Mouse (Mus musculus): ENCODE results near the gene Faf1.

Faf1 gene

DNA sequence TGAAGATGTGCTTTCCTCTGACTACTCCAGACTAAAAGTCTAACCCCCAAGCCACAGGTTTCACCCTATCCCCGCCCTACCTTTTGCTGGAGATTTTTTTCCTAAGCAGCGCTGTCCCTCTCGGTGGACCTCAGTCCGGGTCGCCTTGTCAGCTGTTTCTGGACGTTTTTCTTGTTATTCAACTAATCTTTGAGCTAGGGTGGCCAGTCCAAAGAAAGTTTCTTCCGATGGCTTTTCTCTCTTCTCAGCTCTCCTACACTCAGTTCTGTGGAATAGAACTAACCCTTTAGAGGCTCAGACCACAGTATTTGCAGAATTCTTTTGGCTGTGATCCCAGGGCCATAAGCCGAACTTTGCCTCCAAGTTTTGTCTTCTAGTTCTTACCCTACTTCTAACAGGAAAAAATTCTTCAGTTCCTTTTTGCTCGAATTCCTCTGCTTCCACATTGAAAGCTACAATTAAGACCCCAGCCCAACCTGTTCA, 302.5 kb downstream of the Faf1 start:
- DNase-seq (ENCODE audit: low spot score in 2 of 2): no peak

DNA sequence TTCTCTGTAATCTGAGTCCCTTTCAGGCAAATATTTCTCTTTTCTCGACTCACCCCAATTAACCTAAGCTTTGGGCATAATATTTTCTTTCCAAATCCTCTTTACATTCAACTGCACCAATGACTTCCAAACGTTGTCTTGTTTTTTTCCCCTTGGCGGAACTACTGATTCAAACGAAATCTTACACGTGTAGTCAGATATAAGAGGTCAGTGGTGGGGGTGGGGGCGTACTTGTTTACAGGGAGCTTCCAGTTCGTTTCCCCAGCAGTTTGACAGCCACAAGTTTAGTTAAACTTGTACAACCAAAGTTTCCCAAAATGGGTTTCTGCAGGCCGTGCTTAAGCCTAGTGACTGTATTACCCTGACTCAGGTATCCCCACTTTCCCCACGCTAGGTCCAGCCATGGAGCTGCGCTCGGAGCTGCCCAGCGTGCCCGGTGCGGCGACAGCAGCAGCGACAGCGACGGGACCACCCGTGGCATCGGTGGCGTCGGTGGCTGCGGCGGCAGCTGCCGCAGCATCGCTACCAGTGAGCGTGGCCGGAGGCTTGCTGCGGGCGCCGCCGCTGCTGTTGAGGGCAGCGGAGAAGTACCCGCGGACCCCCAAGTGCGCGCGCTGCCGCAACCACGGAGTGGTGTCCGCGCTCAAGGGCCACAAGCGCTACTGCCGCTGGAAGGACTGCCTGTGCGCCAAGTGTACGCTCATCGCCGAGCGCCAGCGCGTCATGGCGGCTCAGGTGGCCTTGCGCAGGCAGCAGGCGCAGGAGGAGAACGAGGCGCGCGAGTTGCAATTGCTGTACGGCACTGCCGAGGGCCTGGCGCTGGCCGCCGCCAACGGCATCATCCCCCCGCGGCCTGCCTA, 303.3 kb downstream of the Faf1 start:
- no peak for DNase-seq (ENCODE audit: low spot score in 2 of 2)

DNA sequence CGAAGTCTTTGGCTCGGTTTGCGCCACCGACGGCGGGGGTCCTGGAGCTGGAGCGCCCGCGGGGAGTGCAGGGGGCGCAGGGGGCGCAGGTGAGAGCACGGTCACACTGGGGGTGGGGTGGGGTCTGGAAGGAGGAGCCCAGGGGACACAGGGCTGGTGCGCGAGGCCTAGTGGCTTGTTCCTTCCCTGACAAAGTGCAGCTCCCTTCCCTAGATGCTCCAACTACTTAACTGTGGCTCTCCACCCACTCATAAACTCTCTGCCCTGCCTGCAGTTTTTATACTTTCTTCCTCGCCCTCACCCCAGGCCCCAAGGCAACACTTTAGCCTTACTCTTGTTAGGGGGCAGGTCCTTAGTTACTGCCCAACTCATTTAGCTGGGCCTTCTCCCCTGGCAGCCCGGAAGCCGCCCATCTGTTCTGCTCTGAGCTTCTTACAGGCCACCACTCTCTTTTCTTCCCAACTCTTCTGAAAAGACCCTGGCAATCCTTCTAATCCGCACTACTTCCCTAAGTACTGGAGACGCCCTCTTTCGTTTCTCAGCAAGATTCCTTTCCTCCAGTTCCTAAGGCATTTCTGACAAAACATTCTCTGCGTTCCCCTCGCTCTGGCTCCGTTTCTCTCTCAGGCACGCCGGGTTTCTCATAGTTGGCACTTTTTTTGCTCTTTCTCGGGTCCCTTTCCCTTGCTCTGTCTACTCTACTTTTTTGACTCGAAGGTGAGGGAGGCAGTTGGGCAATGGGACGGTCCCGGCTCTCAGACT, 304.1 kb downstream of the Faf1 start:
- DNase-seq (ENCODE audit: low spot score in 2 of 2): no peak

DNA sequence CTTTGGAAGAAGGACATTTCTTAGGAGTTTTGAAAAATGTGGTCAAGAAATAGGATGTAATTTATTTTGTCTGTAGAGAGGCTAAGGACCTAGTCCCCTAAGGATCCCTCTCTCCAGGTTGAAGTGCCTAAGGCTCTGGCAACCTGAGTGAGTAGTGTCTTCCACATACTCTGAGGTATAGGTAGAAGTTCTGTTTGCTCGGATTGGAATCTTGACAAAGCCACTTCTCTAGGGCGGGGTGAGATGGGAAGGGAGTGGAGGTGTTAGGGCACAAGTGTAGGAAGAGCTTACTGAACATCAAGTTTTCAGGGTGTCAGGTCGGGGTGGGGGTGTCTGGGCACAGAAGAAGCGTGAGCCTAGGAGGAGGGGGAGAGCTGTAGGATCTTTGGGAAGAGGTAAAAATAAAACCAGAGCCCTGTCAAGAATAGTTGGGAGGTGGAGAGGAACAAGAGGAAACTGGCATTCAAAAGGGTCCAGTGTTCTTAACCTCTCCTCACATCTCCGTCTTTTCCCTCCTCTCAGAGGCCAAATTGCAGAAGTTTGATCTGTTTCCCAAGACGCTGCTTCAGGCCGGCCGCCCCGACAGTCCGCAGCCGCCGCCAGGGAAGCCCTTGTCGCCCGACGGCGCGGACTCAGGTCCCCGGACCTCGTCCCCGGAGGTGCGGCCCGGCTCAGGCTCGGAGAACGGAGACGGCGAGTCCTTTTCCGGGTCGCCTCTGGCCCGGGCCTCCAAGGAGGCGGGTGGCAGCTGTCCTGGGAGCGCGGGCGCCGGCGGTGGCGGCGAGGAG, 304.9 kb downstream of the Faf1 start:
- no peak for DNase-seq (ENCODE audit: low spot score in 2 of 2)

DNA sequence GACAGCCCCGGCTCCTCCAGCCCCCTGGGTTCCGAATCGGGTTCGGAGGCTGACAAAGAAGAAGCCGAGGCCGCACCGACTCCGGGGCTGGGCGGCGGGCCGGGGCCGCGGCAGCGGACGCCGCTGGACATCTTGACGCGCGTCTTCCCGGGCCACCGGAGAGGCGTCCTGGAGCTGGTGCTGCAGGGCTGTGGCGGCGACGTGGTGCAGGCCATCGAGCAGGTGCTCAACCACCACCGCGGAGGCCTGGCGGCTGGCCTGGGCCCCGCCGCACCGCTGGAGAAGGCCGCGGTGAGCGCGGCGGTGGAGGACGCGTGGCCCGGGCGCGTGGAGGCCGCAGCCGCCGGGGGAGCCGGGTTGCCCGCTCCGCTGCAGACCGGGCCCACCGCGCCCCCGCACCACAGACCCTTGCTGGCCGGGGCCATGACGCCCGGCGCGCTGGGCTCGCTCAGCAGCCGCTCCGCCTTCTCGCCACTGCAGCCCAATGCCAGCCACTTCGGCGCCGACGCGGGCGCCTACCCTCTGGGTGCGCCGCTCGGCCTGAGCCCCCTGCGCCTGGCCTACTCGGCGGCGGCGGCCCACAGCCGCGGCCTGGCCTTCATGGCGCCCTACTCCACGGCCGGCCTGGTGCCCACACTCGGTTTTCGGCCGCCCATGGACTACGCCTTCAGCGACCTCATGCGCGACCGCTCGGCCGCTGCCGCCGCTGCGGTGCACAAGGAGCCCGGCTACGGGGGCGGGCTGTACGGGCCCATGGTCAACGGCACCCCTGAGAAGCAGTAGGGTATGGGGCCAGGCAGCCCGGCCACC, 305.7 kb downstream of the Faf1 start:
- no peak for DNase-seq (ENCODE audit: low spot score in 2 of 2)

DNA sequence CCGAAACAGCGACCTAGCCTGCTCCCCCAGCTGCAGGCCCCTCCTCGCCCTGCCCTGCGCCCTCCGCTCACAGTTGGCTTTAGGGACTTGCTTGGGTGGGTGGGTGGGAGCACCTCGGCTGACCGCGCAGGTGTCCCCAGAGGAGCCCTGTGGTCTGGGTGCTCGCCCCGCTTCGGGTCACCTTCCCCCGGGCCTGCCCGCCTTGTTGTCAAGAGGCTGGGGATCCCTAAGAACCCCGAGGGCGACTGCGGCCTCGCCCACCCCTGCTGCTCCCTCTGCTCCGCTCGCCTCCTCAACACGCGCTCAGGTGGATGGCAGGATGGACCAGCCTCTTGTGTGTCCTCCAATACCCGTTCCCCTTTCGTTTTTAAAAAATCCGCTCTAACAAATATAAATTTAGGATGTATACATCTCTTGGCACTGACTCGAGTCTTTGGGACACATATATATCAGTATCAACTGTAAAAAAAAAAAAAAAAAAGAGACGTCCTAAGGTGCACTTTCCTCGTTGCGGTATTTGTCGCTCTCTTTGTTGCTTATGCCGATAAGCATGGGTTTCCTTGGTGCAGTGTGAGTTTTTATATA, 306.4 kb downstream of the Faf1 start:
- DNase-seq (ENCODE audit: low spot score in 2 of 2): no peak

DNA sequence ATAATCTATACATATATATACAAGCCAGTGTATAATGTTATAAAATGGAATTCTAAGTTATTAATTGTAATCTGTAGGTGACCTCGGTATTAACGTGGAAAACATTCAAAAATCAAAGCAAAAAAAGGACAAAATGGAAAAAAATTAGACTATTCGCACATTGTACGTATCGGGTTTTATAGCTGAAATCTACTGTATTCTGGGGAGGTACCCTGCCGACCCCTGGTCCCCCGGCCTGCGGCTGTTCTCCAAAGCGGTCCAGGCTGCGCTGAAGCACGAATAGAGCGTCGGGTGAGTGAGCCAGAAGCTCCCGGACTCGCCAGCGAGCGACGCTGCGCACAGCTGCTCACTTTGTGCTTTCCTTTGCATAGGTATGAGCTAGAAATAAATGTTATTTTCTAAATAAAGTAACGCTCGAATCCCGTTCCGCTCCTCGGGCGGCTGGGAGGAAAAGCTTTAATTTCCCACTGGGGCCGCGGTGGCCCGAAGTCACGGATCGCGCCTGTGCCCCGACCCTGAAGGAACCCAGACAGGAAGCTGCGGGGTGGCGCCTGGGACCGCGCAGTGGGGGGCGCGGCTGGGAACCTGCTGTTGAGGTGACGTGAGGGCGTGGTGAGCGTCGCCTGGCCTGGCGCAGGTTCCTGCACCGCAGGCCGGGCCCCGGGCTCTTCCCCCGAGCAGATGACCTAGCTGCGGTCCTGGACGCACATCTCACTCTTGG, 307.1 kb downstream of the Faf1 start:
- DNase-seq (ENCODE audit: low spot score in 2 of 2): no peak

DNA sequence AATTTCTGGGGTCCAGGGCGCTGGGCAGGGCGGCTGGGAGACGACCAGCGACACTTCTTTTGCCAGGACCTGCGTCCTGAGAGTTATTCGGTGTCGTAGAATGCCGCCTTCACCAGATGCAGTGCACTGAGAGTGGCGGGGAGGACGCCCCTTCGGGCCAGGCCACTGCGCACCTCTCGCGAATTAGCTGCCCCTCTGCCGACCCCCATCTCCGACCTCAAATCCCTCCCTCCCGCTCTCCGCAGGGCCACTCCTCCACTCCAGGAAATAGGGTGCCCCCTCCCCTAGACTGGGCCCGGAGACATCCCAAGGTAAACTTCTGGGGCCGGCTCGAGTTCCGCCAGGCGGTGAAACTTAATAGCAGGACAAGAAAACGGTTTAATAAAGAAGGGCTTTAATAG, 307.6 kb downstream of the Faf1 start:
- DNase-seq (ENCODE audit: low spot score in 2 of 2): no peak

DNA sequence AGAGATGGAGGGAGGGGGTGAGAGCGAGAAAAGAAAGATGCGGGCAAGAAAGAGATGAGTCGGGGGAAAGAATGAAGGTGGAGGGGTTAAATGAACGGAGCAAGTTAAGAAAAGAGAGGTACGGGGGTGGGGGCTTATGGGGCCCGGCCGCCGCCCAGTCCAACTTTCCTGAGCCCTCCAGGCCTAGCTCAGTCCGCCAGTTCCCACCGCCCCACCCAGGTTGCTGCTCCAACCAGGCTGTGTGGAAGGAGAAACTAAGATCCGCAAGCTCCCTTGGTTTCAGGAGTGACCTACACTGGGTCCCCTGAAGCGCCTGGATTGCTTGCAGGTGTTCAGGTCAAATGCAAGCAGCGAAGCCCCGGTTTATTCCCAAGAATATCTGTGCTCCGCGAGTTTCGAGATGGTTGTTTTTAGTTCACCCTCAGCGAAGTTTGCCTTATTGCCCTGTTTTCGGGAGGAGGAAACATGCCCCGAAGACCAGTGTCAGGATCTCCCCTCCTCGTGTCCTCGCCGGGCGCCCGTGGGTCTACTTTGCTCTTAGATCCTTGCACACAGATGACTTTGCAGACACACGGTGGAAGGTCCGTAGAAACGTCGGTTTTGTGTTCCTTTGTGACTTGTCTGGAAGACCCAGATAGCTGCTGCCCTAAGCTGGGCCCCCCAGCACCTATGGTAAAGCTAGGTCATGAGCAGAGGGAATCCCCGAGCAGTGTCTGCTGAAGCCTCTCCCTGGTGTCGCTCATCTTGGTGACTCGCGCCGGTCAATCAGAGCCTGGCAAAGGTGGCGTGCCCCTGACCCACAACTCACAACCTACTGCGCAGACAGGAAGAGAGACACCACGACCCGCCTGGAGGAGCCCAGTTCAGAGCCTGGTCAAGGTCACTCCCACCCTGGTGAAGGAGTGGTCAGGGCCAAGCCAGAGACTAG, 308.4 kb downstream of the Faf1 start:
- no peak for DNase-seq (ENCODE audit: low spot score in 2 of 2)

DNA sequence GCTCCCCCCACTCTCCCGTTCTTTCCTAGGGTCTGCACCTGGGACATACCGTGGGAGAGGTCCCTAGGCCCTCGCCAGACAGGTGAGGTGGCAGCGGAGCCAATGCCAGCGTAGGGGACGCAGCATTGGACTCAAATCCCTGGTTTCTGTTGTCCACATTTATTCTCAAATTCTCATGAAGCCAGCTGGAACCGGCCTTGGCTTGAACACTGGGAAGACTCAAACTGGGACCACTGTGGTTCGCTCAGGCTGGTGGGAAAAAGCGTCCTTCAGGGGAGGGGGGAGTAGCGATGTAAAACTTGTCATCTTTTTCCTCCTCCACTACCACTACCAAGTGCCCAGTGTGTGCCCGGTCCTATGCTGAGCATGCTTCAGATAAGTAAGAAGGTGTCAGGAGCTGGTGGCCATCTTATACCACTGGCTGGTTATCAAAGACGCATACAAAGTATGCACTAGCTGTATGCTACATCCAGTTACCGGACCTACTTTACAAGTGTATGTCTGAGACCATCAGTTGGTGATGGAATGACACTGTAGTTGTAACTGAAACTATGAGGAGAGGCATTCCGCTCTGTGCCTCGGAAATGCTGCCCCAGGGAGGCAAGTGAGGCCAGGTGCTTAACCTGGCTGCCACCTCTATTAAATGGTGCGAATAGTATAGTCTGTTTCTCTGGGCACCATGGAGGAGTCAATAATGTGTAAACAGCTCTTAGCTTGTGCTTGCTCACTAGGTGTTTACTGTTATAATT, 309.2 kb downstream of the Faf1 start:
- no peak for DNase-seq (ENCODE audit: low spot score in 2 of 2)

DNA sequence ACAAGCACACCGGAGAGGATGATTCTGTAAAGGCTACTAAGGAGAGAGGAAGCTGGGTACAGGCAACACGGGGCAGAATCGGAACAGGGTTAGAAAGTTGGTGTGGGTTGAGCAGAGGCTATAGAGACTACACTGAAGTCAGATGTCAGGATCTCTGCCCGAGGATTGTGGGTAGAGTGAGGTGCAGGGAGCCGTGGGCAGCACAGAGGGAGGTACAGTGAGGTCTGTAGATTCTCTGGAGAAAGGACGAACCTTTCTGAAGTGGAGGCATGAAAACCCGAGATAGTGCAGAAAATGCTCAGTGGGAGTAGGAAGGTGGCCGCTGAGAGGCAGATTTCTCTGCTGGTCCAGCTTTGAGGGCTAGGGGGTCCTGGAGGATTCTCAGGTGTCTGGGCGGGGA, 309.9 kb downstream of the Faf1 start:
- DNase-seq (ENCODE audit: low spot score in 2 of 2): no peak

DNA sequence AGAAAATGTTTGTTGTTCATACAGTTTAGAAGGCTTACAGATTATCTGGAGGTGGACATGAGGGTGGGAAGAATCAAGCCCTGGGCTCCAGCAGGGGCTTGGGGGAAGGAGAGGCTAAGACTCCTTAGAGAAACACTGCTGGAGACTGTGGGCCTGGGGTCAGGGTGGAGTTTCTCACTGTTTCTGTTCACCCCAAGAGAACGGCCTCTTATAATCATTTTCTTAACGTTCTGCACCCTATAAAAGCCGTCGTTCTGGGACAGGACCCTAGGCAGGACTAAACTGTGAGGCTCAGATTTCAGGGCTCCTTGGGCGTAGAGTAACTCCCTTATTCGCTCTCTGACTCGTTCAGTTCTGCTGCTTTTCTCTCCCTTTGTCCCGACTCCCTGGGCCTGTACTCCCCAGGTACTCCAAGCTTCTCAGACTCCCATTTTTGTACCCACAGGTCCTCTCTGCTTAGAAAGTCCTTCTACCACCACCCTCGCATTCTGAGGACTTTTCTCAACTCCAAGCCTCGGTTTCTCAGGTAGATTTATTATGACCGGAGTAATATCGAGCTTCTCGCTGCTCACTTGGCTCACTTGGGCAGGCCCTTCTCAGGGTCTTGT, 310.5 kb downstream of the Faf1 start:
- no peak for DNase-seq (ENCODE audit: low spot score in 2 of 2)

DNA sequence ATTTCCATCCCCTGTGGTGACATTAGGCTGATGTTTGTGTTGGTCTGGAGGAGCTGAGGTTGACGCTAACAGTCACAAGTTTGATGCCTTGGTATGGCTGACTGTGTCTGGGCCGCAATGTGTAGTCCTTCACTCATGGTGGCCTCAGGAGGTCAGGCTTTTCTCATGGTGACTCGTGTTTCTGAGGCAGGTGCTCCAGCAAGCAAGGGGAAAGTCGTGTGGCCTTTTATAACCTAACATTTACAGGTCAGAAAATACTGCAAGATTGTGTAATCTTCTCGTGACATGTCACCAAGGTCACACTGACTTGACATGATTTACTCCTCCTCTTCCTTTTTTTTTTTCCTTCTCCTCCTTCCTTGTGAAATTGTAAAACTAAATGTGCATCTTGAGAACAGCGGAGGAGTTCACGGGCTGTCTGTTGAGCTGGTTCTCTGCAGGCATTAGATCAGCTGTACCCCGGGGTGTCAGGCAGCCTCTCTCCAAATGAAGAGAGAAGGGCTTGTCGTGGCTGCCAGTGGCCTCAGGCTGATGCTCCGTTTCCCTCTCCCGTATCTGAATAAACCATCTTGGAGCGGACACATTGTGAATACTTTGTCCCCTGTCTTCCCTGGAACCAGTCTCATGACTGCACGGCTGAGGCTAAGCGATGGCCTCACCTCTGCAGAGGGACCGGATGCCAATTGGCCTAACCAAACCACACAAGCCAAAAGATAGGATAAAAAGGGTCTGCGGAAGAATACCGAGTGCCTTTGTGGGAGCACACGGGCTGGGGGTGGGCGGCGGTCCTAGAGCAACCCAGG, 311.4 kb downstream of the Faf1 start:
- DNase-seq (ENCODE audit: low spot score in 2 of 2): no peak

DNA sequence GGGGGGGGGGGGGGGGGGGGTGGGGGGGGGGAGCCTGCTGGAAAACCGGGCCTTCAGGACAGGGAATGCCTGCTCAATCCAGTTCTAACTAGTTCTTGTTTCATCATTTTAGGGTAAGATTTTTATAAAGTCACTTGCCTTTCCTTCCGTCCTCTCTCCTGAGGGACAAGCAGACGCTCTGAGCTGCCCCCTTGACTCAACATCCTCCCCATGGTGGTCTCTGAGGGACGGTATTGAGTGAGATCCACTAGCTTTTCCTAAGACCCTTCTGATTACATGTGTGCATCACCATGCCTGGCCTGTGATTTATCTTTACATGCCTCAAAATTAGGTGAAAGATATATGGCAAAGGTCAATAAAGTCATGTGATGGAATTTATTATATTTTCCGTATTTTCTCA, 312.0 kb downstream of the Faf1 start:
- DNase-seq (ENCODE audit: low spot score in 2 of 2): no peak

DNA sequence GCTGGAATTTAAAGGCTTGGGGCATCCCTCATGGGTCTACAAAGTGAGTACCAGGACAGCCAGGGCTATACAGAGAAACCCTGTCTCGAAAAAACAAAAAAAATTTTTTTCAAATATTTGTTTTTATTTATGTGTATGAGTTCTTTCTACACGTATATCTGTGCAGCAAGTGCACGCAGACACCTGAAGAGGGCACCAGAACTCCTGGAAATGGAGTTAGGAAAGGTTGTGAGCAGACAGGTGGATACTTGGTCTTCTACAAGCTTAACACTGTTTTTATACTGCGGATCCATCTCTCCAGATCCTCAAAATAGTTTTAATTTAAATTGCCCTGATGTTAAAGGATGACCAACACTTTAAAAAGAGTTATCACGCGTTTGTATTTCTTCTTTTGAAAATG, 312.8 kb downstream of the Faf1 start:
- DNase-seq (ENCODE audit: low spot score in 2 of 2): no peak

DNA sequence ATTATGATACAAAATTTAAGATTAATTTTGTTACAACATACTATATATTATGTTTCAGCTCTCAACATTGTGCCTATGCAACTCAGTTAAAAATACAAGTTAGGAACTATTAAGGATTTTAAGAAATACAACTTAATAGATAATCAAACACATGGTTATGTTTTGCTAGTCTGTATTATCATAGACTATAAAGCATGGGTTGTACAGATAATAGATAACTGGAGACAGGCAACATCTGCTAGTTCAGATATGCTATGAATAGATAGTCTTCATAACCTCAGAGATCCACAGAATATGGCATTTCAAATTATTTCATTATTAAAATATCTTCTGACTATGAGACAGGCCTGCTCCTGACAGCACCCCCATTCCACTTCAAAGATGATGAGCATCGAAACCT, 329.7 kb downstream of the Faf1 start:
- DNase-seq (ENCODE audit: low spot score in 2 of 2): no peak
